Mouse (Mus musculus): ENCODE measurements around the gene Tubb2a.

GRCm38 (mm10) chr13:34060061-34060460 is 17.7 kb downstream of the Tubb2a start:
- TF ChIP-seq CTCF (IDR thresholded peaks at IDR 0.05; ENCODE audit: low read depth, low read length) (no peak), POLR2A (IDR thresholded peaks at IDR 0.05; ENCODE audit: borderline replicate concordance, low read depth, low read length) (no peak)

All from bone marrow macrophage, adult 2 months (primary cell).